Mouse (Mus musculus) bone marrow, adult 2 months (tissue): ENCODE measurements around the gene Nupr1l. TPM values are rescaled to one million over a fixed set of nuclear protein-coding genes. Genes with fewer than 3 reads are reported as not detected.

ENCODE experiments used
- H3K27ac ChIP-seq: fragments of 200-500 bp; 2 replicates; pipeline ENCODE4 v1.5.1; 2012; ENCODE audit warnings: low read depth, mild to moderate bottlenecking, control low read depth, inconsistent platforms, low read length; ENCODE audit not compliant: control insufficient read depth, poor library complexity, insufficient read depth
- H3K4me1 ChIP-seq: fragments of 200-500 bp; 2 replicates; pipeline ENCODE4 v1.6.1; 2011; ENCODE audit warnings: low read length; ENCODE audit not compliant: control insufficient read depth, insufficient read depth
- H3K4me3 ChIP-seq: fragments of 200-500 bp; replicated peaks from 2 replicates; pipeline ENCODE3; 2011; ENCODE audit warnings: mild to moderate bottlenecking, low read depth, low read length, control low read depth; ENCODE audit not compliant: control insufficient read depth
- CTCF ChIP-seq: fragments of 200-500 bp; IDR thresholded peaks from 2 replicates; pipeline ENCODE4 v1.5.1; 2011; ENCODE audit warnings: low read length, control low read depth; ENCODE audit not compliant: control insufficient read depth, insufficient read depth
- POLR2A ChIP-seq: fragments of 200-500 bp; IDR thresholded peaks from 2 replicates; pipeline ENCODE4 v1.6.1; 2011; ENCODE audit warnings: low read depth, mild to moderate bottlenecking, control low read depth, low read length, borderline replicate concordance; ENCODE audit not compliant: control insufficient read depth
- WGBS: fragments of 180-500 bp; shearing (Covaris S2); methylation state at CpG from one replicate; pipeline ENCODE4 v1.1.7; 2018; 5-methylcytosine and 5-hydroxymethylcytosine counted together
- polyA plus RNA-seq: library from polyadenylated mRNA; stranded (reverse); fragments of >200 nt; gene quantifications from 2 replicates; pipeline ENCODE4 v1.2.4, GENCODE M21; 2011; ENCODE audit warnings: low replicate concordance; ENCODE audit not compliant: missing spikeins, insufficient read depth, insufficient read length

Gene Nupr1l
- polyA plus RNA-seq: not detected in 2 replicates

DNA sequence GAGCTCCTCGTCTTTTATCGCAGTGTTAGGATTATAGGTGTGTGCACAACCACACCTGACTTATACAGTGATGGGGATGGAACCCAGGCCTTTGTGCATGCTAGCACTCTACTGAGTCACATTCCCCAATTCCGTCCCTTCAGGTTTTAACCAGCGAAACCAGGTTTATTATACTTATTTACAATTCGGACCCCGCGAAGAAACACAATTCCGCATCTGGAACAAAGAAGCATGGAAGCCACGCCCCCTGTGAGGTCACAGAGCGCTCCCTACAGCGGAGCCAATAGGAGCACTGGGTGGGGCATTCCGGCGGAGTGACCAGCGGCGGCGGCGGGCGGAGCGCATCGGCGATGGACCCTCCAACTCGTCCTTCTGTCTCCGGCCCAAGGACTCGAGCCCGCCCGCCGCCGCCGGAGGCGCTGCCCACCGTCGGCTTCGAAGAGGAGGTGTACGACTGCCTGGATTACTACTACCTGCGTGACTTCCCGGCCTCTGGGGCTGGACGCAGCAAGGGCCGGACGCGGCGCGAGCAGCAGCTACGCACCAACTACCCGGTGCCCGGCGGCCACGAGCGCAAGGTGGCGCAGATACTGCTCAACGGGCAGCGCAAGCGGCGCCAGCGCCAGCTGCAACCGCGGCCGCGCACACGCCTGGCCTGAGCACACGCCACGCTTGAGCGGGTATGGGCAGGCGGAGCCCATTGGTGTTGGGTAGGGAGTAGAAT, at the start of gene Nupr1l:
Gene Nupr1l (plus strand): TSS at position 299 of the 724 bp plus-strand sequence.
- under 1% methylated on average over 63 of the region's 63 CpGs for WGBS
- peaks cover 1% of the 10 kb centered on the region; the same call in 1 of the 2 replicates for H3K4me1 ChIP-seq
- peak within 1 kb of the TSS; percentile 86 for H3K4me3 ChIP-seq
- no peak for TF ChIP-seq CTCF
- peak; percentile 48; the same call in 1 of the 2 replicates for TF ChIP-seq POLR2A
- peak within 1 kb of the TSS; percentile 94 for H3K27ac ChIP-seq

- 94% methylated on average over 6 of the region's 6 CpGs for WGBS
Measured at GRCm38 (mm10) chr5:129862325-129862724, 46.0 kb upstream of the Nupr1l start.

DNA sequence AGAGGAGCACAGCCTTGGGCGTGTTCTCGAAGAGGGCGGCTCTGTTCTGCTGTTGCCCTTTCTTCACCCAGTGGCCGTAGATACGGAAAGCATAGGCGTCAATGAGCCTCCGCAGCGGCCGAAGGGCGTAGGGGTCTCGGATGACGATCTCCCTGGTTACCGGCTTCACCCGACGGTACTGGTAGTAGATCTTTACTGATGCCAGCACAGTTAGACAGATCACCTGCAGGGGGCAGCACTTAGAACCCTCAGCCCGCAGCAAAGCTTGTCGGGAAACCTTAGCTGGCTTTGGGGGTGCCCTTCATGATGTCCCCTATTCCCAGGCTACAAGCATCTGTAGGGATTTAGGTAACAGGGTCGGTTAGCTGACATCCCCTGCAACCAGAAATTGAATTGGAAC, 43.9 kb upstream of the Nupr1l start:
- TF ChIP-seq CTCF (peak; percentile 36; the same call in 1 of the 2 replicates), POLR2A (no peak)
- 16% methylated on average over 18 of the region's 18 CpGs for WGBS
- H3K4me1 ChIP-seq: no peaks in the 10 kb centered on the region
- no peak overlapping the region for H3K27ac ChIP-seq
- H3K4me3 ChIP-seq: no peak overlapping the region

More at GRCm38 (mm10) chr5:129862325-129862724, 46.0 kb upstream of the Nupr1l start:
- no peaks in the 10 kb centered on the region for H3K4me1 ChIP-seq
- TF ChIP-seq POLR2A: no peak
- no peak for TF ChIP-seq CTCF
- H3K27ac ChIP-seq: no peak overlapping the region
- no peak overlapping the region for H3K4me3 ChIP-seq

GRCm38 (mm10) chr5:129865841-129866240, 42.5 kb upstream of the Nupr1l start:
- WGBS: 85% methylated on average over 12 of the region's 12 CpGs
- Histone ChIP-seq H3K27ac (no peak overlapping the region), H3K4me1 (no peaks in the 10 kb centered on the region), H3K4me3 (no peak overlapping the region)
- TF ChIP-seq POLR2A: no peak
- no peak for TF ChIP-seq CTCF

DNA sequence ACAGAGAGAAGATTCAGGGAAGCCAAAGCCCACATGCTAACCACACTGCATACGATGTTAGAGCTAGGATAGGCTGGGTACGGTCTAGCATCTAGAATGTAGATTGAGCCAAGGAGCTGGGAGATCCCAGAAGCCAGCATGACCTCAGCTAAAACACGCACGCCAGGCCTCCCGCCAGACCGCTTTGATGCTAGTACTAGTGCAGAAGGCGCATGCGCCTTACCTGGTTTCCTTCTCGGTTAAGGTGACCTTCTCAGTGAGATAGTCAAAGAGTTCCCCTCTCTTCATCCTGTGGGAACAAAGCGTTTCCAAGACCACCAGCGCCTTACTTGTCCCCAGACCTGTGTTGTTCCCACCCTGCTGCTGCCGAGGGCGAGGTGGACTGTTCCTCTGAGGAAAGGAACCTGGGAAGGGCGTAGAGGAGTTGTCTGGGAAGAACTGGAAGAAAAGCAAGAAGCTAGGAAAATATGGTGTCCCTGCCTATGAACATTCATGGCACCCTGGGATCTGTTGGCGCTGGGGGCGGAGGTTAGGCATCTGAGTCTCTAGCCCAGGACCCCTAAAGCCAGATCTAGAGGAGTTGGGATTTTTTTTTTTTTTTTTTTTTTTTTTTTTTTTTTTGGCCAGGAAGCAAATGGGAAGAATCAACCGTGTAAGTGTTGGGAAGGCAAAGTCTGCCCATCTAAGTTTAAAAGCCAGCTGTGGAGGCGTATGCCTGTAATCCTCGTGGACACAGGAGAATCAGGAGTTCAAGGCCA, 38.9 kb upstream of the Nupr1l start:
- H3K27ac ChIP-seq: no peak overlapping the region
- H3K4me1 ChIP-seq: no peaks in the 10 kb centered on the region
- H3K4me3 ChIP-seq: no peak overlapping the region
- WGBS: 85% methylated on average over 19 of the region's 19 CpGs
- TF ChIP-seq CTCF (no peak), POLR2A (no peak)

- TF ChIP-seq CTCF: no peak
- no peak for TF ChIP-seq POLR2A
- 83% methylated on average over 2 of the region's 2 CpGs for WGBS
- Histone ChIP-seq H3K4me3 (no peak overlapping the region), H3K27ac (no peak overlapping the region), H3K4me1 (no peaks in the 10 kb centered on the region)
Measured at GRCm38 (mm10) chr5:129871238-129871637, 37.1 kb upstream of the Nupr1l start.

DNA sequence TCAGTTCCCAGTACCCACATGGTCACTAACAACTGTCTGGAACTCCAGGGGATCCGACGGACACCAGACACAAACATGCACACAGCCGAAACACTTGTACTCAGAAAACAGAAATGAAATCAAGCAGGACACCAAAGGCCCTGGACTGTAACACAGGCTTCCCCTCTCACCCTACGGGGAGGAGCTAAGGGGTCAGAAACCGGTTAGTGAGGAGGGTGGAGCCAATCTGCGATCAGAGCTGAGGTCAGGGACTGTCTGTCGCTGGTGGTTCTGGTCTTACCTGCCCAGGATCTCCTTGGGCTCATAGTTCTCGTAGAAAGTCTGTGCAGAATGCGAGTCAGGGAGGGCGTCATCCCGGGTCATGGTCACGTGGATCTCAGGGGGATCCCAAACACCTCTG, 34.4 kb upstream of the Nupr1l start:
- no peak overlapping the region for H3K4me3 ChIP-seq
- TF ChIP-seq CTCF: no peak
- TF ChIP-seq POLR2A: no peak
- WGBS: 78% methylated on average over 12 of the region's 12 CpGs
- H3K4me1 ChIP-seq: no peaks in the 10 kb centered on the region
- no peak overlapping the region for H3K27ac ChIP-seq

DNA sequence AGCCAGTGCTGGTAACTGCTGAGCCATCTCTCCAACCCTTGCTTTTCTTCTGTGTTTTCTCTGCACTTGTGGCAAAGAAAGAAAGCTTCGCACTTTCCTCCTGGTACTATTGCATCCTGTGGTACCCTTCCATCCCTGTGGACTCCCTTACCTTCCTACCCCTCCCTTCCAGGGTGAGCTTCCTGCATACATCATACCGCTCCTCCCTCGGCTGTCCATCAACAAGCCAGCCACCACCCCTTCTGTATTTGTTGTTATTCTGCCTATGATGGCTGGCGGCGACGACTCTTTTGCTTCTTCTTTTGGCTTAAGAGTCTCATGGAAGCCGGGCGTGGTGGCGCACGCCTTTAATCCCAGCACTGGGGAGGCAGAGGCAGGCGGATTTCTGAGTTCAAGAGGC, 33.2 kb upstream of the Nupr1l start:
- Histone ChIP-seq H3K4me1 (no peaks in the 10 kb centered on the region), H3K4me3 (no peak overlapping the region), H3K27ac (no peak overlapping the region)
- TF ChIP-seq POLR2A (no peak), CTCF (no peak)
- 74% methylated on average over 11 of the region's 11 CpGs for WGBS
